Mouse (Mus musculus): ENCODE results near the gene Gys2. TPM values are rescaled to one million over a fixed set of nuclear protein-coding genes. Genes with fewer than 3 reads are reported as not detected.

Gene Gys2
- polyA plus RNA-seq, 1 experiment from 2014 or later, result not detected

DNA sequence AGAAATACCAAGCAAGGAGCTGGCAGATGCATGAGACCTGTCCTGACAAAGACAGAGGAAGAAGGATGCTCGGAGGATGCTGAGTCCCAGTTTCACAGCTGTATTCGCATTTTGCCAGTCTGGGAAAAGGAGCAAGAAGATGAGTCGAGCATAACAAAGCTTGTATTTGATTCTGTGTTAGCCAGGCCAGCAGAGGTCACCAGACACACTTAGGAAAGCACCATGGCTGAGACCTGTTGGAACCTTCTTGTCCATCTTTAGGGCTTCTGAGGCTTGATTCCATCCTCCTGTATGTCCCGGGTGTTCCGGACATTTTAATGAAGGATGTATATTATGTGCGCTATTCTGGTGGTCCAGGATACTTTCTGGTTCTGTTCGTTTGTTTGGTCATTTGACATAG lies 4.3 kb upstream of the Gys2 start:
- Histone ChIP-seq H3K36me3 (ENCODE audit: control insufficient read depth, insufficient read depth, low read length) (no peaks in the 10 kb centered on the region), H3K9me3 (ENCODE audit: control insufficient read depth, low read length) (no peaks in the 10 kb centered on the region), H3K4me3 (ENCODE audit: low read depth, low read length) (no peak overlapping the region), H3K4me1 (replicated peaks; ENCODE audit: control insufficient read depth, insufficient read depth, low read length) (no peaks in the 10 kb centered on the region), H3K27ac (ENCODE audit: low read depth) (no peak overlapping the region), H3K9ac (ENCODE audit: low read length) (no peak overlapping the region), H3K4me2 (ENCODE audit: low read length) (no peak overlapping the region), H3K27me3 (replicated peaks; ENCODE audit: control insufficient read depth, insufficient read depth, low read length) (no peaks in the 10 kb centered on the region)
- DNase-seq (ENCODE audit: low spot score) (no peak), ATAC-seq (replicated peaks; ENCODE audit: low FRiP score, low TSS enrichment, low read depth) (no peak)
- WGBS, result 77% methylated on average over 7 of the region's 7 CpGs

DNA sequence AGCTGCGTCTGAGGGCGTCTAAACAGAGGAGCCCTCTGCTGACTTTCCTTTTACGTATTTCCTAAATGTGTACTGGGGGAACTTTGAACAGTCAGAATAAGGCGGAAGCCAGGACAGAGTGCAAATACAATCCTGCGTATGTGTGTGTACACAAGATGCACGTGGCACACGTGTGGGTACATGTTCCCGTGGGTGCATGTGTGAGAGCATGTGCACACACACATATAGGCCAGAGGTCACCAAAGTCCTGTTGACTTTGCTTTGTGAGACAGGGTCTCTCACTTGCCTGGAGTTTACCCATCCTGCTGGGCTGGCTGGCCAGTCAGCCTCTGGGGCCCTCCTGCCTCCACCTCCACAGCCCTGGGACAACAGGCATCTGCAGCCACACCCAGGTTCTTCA lies 1.8 kb downstream of the Gys2 start:
- Histone ChIP-seq H3K4me2 (ENCODE audit: low read length) (no peak overlapping the region), H3K9ac (ENCODE audit: low read length) (no peak overlapping the region), H3K4me3 (ENCODE audit: low read depth, low read length) (no peak overlapping the region), H3K9me3 (ENCODE audit: control insufficient read depth, low read length) (no peaks in the 10 kb centered on the region), H3K4me1 (replicated peaks; ENCODE audit: control insufficient read depth, insufficient read depth, low read length) (no peaks in the 10 kb centered on the region), H3K27me3 (replicated peaks; ENCODE audit: control insufficient read depth, insufficient read depth, low read length) (no peaks in the 10 kb centered on the region), H3K27ac (ENCODE audit: low read depth) (no peak overlapping the region), H3K36me3 (ENCODE audit: control insufficient read depth, insufficient read depth, low read length) (no peaks in the 10 kb centered on the region)
- DNase-seq (ENCODE audit: low spot score), result no peak
- no peak for ATAC-seq (replicated peaks; ENCODE audit: low FRiP score, low TSS enrichment, low read depth)
- 74% methylated on average over 8 of the region's 8 CpGs for WGBS

DNA sequence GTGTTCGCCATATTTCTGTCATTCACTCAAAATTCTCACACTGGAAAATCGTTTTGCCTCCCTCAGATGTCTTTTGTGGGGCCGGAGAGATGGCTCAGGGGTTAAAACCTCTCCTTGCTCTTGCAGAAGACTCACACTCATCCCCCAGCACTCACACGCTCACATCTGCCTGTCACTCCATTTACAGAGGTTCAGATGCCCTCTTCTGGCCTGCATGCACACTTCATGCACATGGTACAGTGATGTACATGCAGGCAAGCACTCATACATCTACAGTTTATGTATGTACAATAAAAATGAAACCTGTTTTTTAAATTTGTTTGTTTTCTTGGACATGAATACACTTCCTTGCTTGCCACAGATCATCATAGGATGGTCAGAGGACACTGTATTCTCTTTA lies 3.3 kb downstream of the Gys2 start:
- Histone ChIP-seq H3K27me3 (replicated peaks; ENCODE audit: control insufficient read depth, insufficient read depth, low read length) (no peaks in the 10 kb centered on the region), H3K36me3 (ENCODE audit: control insufficient read depth, insufficient read depth, low read length) (no peaks in the 10 kb centered on the region), H3K9ac (ENCODE audit: low read length) (no peak overlapping the region), H3K9me3 (ENCODE audit: control insufficient read depth, low read length) (no peaks in the 10 kb centered on the region), H3K4me1 (replicated peaks; ENCODE audit: control insufficient read depth, insufficient read depth, low read length) (no peaks in the 10 kb centered on the region), H3K27ac (ENCODE audit: low read depth) (no peak overlapping the region), H3K4me3 (ENCODE audit: low read depth, low read length) (no peak overlapping the region), H3K4me2 (ENCODE audit: low read length) (no peak overlapping the region)
- WGBS, result 58% methylated on average over 4 of the region's 4 CpGs
- no peak for DNase-seq (ENCODE audit: low spot score)
- no peak for ATAC-seq (replicated peaks; ENCODE audit: low FRiP score, low TSS enrichment, low read depth)

DNA sequence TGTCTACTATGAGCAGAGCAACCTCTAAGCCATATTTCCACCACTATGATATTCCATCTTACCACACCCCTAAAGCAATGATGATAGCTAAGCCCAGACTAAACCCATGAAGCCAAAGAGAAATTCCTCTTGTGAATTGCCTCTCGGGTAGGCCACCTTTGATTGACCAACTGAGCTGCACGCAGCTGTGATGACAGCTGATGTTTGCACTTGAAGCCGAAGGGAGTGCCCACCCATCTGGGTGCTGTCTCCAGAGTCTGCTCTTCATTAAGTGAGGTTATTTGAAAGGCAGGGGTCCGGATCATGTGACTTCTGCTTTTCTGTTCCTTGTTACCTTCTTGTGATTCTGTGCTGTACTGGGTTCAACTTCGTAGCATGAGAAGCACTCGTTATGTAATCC lies 10.7 kb downstream of the Gys2 start:
- H3K4me1 ChIP-seq (replicated peaks; ENCODE audit: control insufficient read depth, insufficient read depth, low read length), result peaks cover 6% of the 10 kb centered on the region; the same call in 1 of the 2 replicates
- H3K27ac ChIP-seq (ENCODE audit: low read depth), result no peak overlapping the region
- no peak overlapping the region for H3K9ac ChIP-seq (ENCODE audit: low read length)
- no peak for ATAC-seq (replicated peaks; ENCODE audit: low FRiP score, low TSS enrichment, low read depth)
- H3K4me3 ChIP-seq (ENCODE audit: low read depth, low read length), result no peak overlapping the region
- 76% methylated on average over 6 of the region's 6 CpGs for WGBS
- no peaks in the 10 kb centered on the region for H3K36me3 ChIP-seq (ENCODE audit: control insufficient read depth, insufficient read depth, low read length)
- no peak overlapping the region for H3K4me2 ChIP-seq (ENCODE audit: low read length)
- no peak for DNase-seq (ENCODE audit: low spot score)
- no peaks in the 10 kb centered on the region for H3K27me3 ChIP-seq (replicated peaks; ENCODE audit: control insufficient read depth, insufficient read depth, low read length)
- no peaks in the 10 kb centered on the region for H3K9me3 ChIP-seq (ENCODE audit: control insufficient read depth, low read length)

DNA sequence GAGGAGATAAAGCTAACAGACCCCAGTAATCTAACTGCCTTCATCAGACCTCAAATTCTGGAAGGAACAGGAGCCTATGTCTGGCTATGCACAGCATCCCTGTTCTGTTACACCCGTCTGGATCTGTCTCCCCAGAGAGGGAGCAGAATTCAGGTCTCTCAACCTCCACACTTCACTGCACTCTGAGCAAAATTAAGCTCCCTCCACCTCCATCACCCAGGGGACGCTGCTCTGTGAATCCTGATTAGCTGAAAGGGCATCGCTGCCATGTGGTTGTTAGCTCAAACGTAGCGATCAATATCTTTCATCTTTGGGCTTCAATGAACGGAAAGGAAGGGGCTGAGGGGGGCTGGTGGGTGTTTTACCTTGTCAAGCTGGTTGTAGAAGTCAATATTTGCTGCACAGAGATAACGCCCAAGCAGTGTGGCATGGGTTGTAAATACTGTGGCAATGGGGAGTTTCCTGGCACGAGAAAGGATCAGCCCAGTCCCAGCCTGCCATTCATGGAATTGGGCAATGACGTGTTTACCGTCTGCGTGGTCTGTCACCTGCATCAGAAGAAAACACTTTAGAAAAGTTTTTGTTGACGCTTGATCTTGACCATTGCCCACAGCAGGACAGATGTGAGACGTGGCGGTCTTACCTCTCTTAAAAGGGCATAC lies 13.8 kb downstream of the Gys2 start:
- Histone ChIP-seq H3K4me3 (ENCODE audit: low read depth, low read length) (no peak overlapping the region), H3K36me3 (ENCODE audit: control insufficient read depth, insufficient read depth, low read length) (no peaks in the 10 kb centered on the region), H3K4me2 (ENCODE audit: low read length) (no peak overlapping the region), H3K27me3 (replicated peaks; ENCODE audit: control insufficient read depth, insufficient read depth, low read length) (no peaks in the 10 kb centered on the region), H3K9me3 (ENCODE audit: control insufficient read depth, low read length) (no peaks in the 10 kb centered on the region), H3K4me1 (replicated peaks; ENCODE audit: control insufficient read depth, insufficient read depth, low read length) (peaks cover 6% of the 10 kb centered on the region; the same call in 1 of the 2 replicates), H3K27ac (ENCODE audit: low read depth) (no peak overlapping the region), H3K9ac (ENCODE audit: low read length) (no peak overlapping the region)
- ATAC-seq (replicated peaks; ENCODE audit: low FRiP score, low TSS enrichment, low read depth) (no peak), DNase-seq (ENCODE audit: low spot score) (no peak)
- WGBS, result 69% methylated on average over 14 of the region's 14 CpGs

DNA sequence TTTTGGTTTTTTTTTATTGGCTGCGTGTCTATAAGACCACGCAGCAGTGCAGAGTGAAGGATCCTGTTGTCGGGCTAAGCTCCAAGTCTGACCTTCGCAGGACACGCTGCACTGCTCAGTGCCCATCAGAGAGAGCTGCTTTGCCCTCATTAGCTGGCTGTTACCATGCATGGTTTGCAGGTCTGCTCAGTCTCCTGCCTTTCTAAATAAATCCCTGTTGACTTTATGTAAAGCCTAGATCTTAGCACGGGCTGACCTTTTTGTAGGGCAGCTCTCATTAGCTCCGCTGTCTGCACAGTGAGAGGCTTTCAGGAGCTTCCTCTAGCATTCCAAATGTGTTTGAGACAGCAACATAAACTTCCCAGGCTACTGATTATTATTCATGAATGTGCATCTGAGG lies 14.9 kb downstream of the Gys2 start:
- no peak overlapping the region for H3K4me2 ChIP-seq (ENCODE audit: low read length)
- no peak for ATAC-seq (replicated peaks; ENCODE audit: low FRiP score, low TSS enrichment, low read depth)

DNA sequence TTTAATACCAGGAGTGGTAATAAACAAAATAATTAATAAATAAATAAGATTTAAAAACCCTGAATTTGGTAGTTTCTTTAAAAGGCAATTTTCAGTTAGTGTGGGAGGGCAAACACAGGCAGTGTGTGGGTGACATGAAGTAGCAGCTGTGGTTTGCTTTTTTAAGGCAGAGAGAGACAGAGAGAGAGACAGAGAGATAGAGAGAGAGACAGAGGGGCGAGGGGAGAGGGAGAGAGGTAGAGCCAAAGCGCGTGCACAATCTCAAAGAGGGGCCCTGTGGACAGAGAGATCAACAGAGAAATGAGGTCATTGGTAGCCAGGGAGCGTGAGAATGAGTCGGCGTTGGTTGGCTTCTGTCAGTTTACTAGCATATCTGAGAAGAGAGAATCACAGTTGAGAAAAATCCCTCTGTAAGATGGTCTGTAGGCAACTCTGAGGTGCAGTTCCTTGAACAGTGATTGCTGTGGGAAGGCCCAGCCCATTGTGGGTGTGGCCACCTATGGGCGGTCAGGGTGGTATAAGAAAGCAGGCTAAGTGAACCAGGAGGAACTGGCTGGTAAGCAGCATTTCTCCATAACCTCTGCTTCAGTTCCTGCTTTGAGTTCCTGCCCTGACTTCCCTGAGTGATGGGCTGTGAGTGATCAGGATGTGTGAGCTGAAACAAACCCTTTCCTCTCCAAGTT lies 17.5 kb downstream of the Gys2 start:
- Histone ChIP-seq H3K4me3 (ENCODE audit: low read depth, low read length) (no peak overlapping the region), H3K9ac (ENCODE audit: low read length) (no peak overlapping the region), H3K27ac (ENCODE audit: low read depth) (no peak overlapping the region), H3K9me3 (ENCODE audit: control insufficient read depth, low read length) (no peaks in the 10 kb centered on the region), H3K36me3 (ENCODE audit: control insufficient read depth, insufficient read depth, low read length) (no peaks in the 10 kb centered on the region), H3K4me2 (ENCODE audit: low read length) (no peak overlapping the region), H3K4me1 (replicated peaks; ENCODE audit: control insufficient read depth, insufficient read depth, low read length) (peaks cover 6% of the 10 kb centered on the region; the same call in 1 of the 2 replicates), H3K27me3 (replicated peaks; ENCODE audit: control insufficient read depth, insufficient read depth, low read length) (no peaks in the 10 kb centered on the region)
- ATAC-seq (replicated peaks; ENCODE audit: low FRiP score, low TSS enrichment, low read depth), result peak; percentile 60; the same call in 1 of the 2 replicates
- DNase-seq (ENCODE audit: low spot score), result no peak
- WGBS, result 64% methylated on average over 7 of the region's 7 CpGs

More for the DNA sequence above, 14.9 kb downstream of the Gys2 start:
- no peaks in the 10 kb centered on the region for H3K36me3 ChIP-seq (ENCODE audit: control insufficient read depth, insufficient read depth, low read length)
- 26% methylated on average over 7 of the region's 7 CpGs for WGBS
- no peak for DNase-seq (ENCODE audit: low spot score)
- no peaks in the 10 kb centered on the region for H3K27me3 ChIP-seq (replicated peaks; ENCODE audit: control insufficient read depth, insufficient read depth, low read length)
- no peak overlapping the region for H3K9ac ChIP-seq (ENCODE audit: low read length)
- H3K9me3 ChIP-seq (ENCODE audit: control insufficient read depth, low read length), result no peaks in the 10 kb centered on the region
- H3K4me1 ChIP-seq (replicated peaks; ENCODE audit: control insufficient read depth, insufficient read depth, low read length), result peaks cover 6% of the 10 kb centered on the region; the same call in 1 of the 2 replicates
- H3K27ac ChIP-seq (ENCODE audit: low read depth), result no peak overlapping the region
- H3K4me3 ChIP-seq (ENCODE audit: low read depth, low read length), result no peak overlapping the region

DNA sequence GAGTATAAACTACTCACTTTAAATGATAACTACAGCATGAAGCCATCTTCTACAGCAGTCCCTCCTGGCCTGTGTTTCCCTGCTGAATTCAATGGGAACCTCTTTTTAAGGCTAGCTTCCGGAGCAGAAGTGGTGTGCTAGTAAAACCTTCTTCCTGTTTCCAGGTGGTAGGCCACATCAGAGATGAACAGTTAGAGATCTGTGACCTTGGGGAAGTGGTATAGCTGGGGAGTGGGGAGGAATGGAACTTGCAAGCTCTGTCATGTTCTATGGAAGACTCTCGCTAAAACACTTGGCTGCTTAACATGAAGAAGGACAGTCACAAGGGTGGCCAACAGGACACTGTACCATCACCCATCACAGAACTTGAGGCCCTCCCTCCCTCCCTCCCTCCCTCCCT lies 19.6 kb downstream of the Gys2 start:
- 77% methylated on average over 2 of the region's 2 CpGs for WGBS
- Histone ChIP-seq H3K36me3 (ENCODE audit: control insufficient read depth, insufficient read depth, low read length) (no peaks in the 10 kb centered on the region), H3K9me3 (ENCODE audit: control insufficient read depth, low read length) (no peaks in the 10 kb centered on the region), H3K9ac (ENCODE audit: low read length) (no peak overlapping the region), H3K27me3 (replicated peaks; ENCODE audit: control insufficient read depth, insufficient read depth, low read length) (no peaks in the 10 kb centered on the region), H3K4me2 (ENCODE audit: low read length) (no peak overlapping the region), H3K27ac (ENCODE audit: low read depth) (no peak overlapping the region), H3K4me1 (replicated peaks; ENCODE audit: control insufficient read depth, insufficient read depth, low read length) (0 out of 2 replicates have a peak, but pooled peaks cover 4% of the 10 kb centered on the region), H3K4me3 (ENCODE audit: low read depth, low read length) (no peak overlapping the region)
- ATAC-seq (replicated peaks; ENCODE audit: low FRiP score, low TSS enrichment, low read depth) (no peak), DNase-seq (ENCODE audit: low spot score) (no peak)

DNA sequence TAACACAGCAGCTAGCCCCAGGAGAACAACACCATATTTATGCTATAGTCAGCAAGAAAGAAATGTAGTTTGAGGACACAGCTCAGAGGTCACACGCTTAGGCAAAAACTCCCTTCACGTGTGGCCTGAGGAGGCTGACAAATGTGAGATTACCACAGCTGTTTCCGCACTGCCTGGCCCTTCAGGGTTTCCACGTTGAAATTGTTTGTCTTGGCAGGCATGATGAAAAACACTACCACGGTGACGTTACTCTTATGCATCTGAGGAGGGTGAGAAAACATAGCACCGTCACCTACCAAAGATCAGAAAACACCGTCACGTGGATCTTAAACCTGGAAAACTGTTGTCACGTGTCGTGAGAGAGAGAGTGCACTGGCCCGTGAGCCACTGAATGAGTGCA lies 21.5 kb downstream of the Gys2 start:
- DNase-seq (ENCODE audit: low spot score) (no peak), ATAC-seq (replicated peaks; ENCODE audit: low FRiP score, low TSS enrichment, low read depth) (no peak)
- Histone ChIP-seq H3K4me2 (ENCODE audit: low read length) (no peak overlapping the region), H3K36me3 (ENCODE audit: control insufficient read depth, insufficient read depth, low read length) (no peaks in the 10 kb centered on the region), H3K27me3 (replicated peaks; ENCODE audit: control insufficient read depth, insufficient read depth, low read length) (no peaks in the 10 kb centered on the region), H3K9me3 (ENCODE audit: control insufficient read depth, low read length) (no peaks in the 10 kb centered on the region), H3K27ac (ENCODE audit: low read depth) (no peak overlapping the region), H3K4me1 (replicated peaks; ENCODE audit: control insufficient read depth, insufficient read depth, low read length) (no peaks in the 10 kb centered on the region), H3K4me3 (ENCODE audit: low read depth, low read length) (no peak overlapping the region), H3K9ac (ENCODE audit: low read length) (no peak overlapping the region)
- WGBS, result 76% methylated on average over 12 of the region's 12 CpGs

Measured in intestine, embryonic 14.5 days (tissue).